Mouse (Mus musculus) forebrain, embryonic 16.5 days (tissue): Measurements from ENCODE around the gene Prdm10. TPM values are rescaled to one million over a fixed set of nuclear protein-coding genes. Genes with fewer than 3 reads are reported as not detected.

Experiments used
- ATAC-seq: fragments of 200-750 bp; cut with Nextera tagmentation; 2 replicates; pipeline ENCODE4 v1.8.0; 2017; ENCODE audit warnings: mild to moderate bottlenecking, moderate library complexity
- H3K27ac ChIP-seq: fragments of 300-500 bp; sonication (generic); 2 replicates; pipeline ENCODE4 v1.5.1; 2014; ENCODE audit warnings: low read length, control low read depth
- H3K27me3 ChIP-seq: fragments of 300-500 bp; sonication (generic); replicated peaks from 2 replicates; pipeline ENCODE4 v1.6.1; 2014; ENCODE audit warnings: low read length; ENCODE audit not compliant: control insufficient read depth, insufficient read depth
- H3K36me3 ChIP-seq: fragments of 300-500 bp; sonication (generic); 2 replicates; pipeline ENCODE4 v1.6.1; 2014; ENCODE audit not compliant: control insufficient read depth, insufficient read depth
- H3K4me1 ChIP-seq: fragments of 300-500 bp; sonication (generic); replicated peaks from 2 replicates; pipeline ENCODE4 v1.6.1; 2014; ENCODE audit warnings: low read length; ENCODE audit not compliant: control insufficient read depth, insufficient read depth
- H3K4me2 ChIP-seq: fragments of 300-500 bp; sonication (generic); 2 replicates; pipeline ENCODE4 v1.6.1; 2014; ENCODE audit warnings: mild to moderate bottlenecking, low read length, control low read depth
- H3K4me3 ChIP-seq: fragments of 300-500 bp; sonication (generic); replicated peaks from 2 replicates; pipeline ENCODE4 v1.5.1; 2014; ENCODE audit warnings: mild to moderate bottlenecking, low read length, control low read depth
- H3K9ac ChIP-seq: fragments of 300-500 bp; sonication (generic); replicated peaks from 2 replicates; pipeline ENCODE4 v1.6.1; 2014; ENCODE audit warnings: low read depth, low read length, control low read depth
- H3K9me3 ChIP-seq: fragments of 300-500 bp; sonication (generic); 2 replicates; pipeline ENCODE4 v1.6.1; 2016; ENCODE audit warnings: low read length; ENCODE audit not compliant: control insufficient read depth
- WGBS: fragments of 180-500 bp; shearing (Covaris S2); extraction: QIAGEN DNeasy Blood & Tissue Kit; methylation state at CpG from one replicate; pipeline ENCODE4 v1.1.7; 2014; 5-methylcytosine and 5-hydroxymethylcytosine counted together
- polyA plus RNA-seq: library from polyadenylated mRNA; unstranded; fragments of >200 nt; fragmentation: Nextera tagmentation; extraction: Ambion mirVana; gene quantifications from 2 replicates; pipeline ENCODE4 v1.2.1, GENCODE M21; 2015

Gene Prdm10
- polyA plus RNA-seq, 1 experiment from 2014 or later: 12.1 TPM

- no peaks in the 10 kb centered on the region for H3K4me1 ChIP-seq
- H3K4me2 ChIP-seq: no peak overlapping the region
- H3K36me3 ChIP-seq: no peaks in the 10 kb centered on the region
- no peak overlapping the region for H3K27ac ChIP-seq
- 73% methylated on average over 5 of the region's 5 CpGs for WGBS
- no peaks in the 10 kb centered on the region for H3K9me3 ChIP-seq
- H3K4me3 ChIP-seq: no peak overlapping the region
- H3K27me3 ChIP-seq: no peaks in the 10 kb centered on the region
- ATAC-seq: no peak
- no peak overlapping the region for H3K9ac ChIP-seq
Measured at GRCm38 (mm10) chr9:31243939-31244333, 36.4 kb upstream of the Prdm10 start.

GRCm38 (mm10) chr9:31245006-31245405, 35.3 kb upstream of the Prdm10 start:
- H3K9ac ChIP-seq: no peak overlapping the region
- WGBS: 94% methylated on average over 6 of the region's 6 CpGs
- H3K4me3 ChIP-seq: no peak overlapping the region
- no peaks in the 10 kb centered on the region for H3K27me3 ChIP-seq
- no peak overlapping the region for H3K27ac ChIP-seq
- H3K4me1 ChIP-seq: no peaks in the 10 kb centered on the region
- H3K4me2 ChIP-seq: no peak overlapping the region
- H3K9me3 ChIP-seq: no peaks in the 10 kb centered on the region
- no peaks in the 10 kb centered on the region for H3K36me3 ChIP-seq
- no peak for ATAC-seq

GRCm38 (mm10) chr9:31246421-31246820, 33.9 kb upstream of the Prdm10 start:
- H3K4me1 ChIP-seq: no peaks in the 10 kb centered on the region
- H3K4me3 ChIP-seq: no peak overlapping the region
- H3K27me3 ChIP-seq: no peaks in the 10 kb centered on the region
- no peak overlapping the region for H3K9ac ChIP-seq
- no peak for ATAC-seq
- H3K9me3 ChIP-seq: no peaks in the 10 kb centered on the region
- no peak overlapping the region for H3K4me2 ChIP-seq
- H3K27ac ChIP-seq: no peak overlapping the region
- WGBS: 68% methylated on average over 6 of the region's 6 CpGs
- no peaks in the 10 kb centered on the region for H3K36me3 ChIP-seq

GRCm38 (mm10) chr9:31247447-31248220, 32.7 kb upstream of the Prdm10 start:
- Histone ChIP-seq H3K27ac (no peak overlapping the region), H3K36me3 (no peaks in the 10 kb centered on the region), H3K9ac (no peak overlapping the region), H3K9me3 (no peaks in the 10 kb centered on the region), H3K27me3 (no peaks in the 10 kb centered on the region), H3K4me3 (no peak overlapping the region), H3K4me2 (no peak overlapping the region), H3K4me1 (no peaks in the 10 kb centered on the region)
- 77% methylated on average over 8 of the region's 8 CpGs for whole genome bisulfite sequencing
- no peak for ATAC-seq

GRCm38 (mm10) chr9:31252182-31252799, 28.0 kb upstream of the Prdm10 start:
- 81% methylated on average over 10 of the region's 10 CpGs for WGBS
- Histone ChIP-seq H3K4me2 (no peak overlapping the region), H3K4me1 (no peaks in the 10 kb centered on the region), H3K9ac (no peak overlapping the region), H3K36me3 (no peaks in the 10 kb centered on the region), H3K9me3 (no peaks in the 10 kb centered on the region), H3K4me3 (no peak overlapping the region), H3K27me3 (no peaks in the 10 kb centered on the region), H3K27ac (no peak overlapping the region)
- ATAC-seq: no peak

GRCm38 (mm10) chr9:31253311-31253734, 27.0 kb upstream of the Prdm10 start:
- no peak overlapping the region for H3K27ac ChIP-seq
- no peak overlapping the region for H3K4me3 ChIP-seq
- no peaks in the 10 kb centered on the region for H3K27me3 ChIP-seq
- H3K4me2 ChIP-seq: no peak overlapping the region
- no peak for ATAC-seq
- no peaks in the 10 kb centered on the region for H3K4me1 ChIP-seq
- H3K9me3 ChIP-seq: no peaks in the 10 kb centered on the region
- WGBS: 70% methylated on average over 10 of the region's 10 CpGs
- no peak overlapping the region for H3K9ac ChIP-seq
- no peaks in the 10 kb centered on the region for H3K36me3 ChIP-seq

- Histone ChIP-seq H3K4me2 (no peak overlapping the region), H3K36me3 (no peaks in the 10 kb centered on the region), H3K9ac (no peak overlapping the region), H3K27ac (no peak overlapping the region), H3K9me3 (no peaks in the 10 kb centered on the region), H3K4me1 (no peaks in the 10 kb centered on the region), H3K27me3 (no peaks in the 10 kb centered on the region), H3K4me3 (no peak overlapping the region)
- ATAC-seq: no peak
- 78% methylated on average over 11 of the region's 11 CpGs for WGBS
Measured at GRCm38 (mm10) chr9:31253866-31254696, 26.3 kb upstream of the Prdm10 start.

- Histone ChIP-seq H3K4me1 (no peaks in the 10 kb centered on the region), H3K4me3 (no peak overlapping the region), H3K4me2 (no peak overlapping the region), H3K27me3 (no peaks in the 10 kb centered on the region), H3K9ac (no peak overlapping the region), H3K9me3 (no peaks in the 10 kb centered on the region), H3K27ac (no peak overlapping the region), H3K36me3 (no peaks in the 10 kb centered on the region)
- ATAC-seq: no peak
- whole genome bisulfite sequencing: 96% methylated on average over 7 of the region's 7 CpGs
Measured at GRCm38 (mm10) chr9:31254697-31255004, 25.7 kb upstream of the Prdm10 start.

- WGBS: 34% methylated on average over 7 of the region's 7 CpGs
- Histone ChIP-seq H3K9ac (no peak overlapping the region), H3K4me1 (no peaks in the 10 kb centered on the region), H3K27me3 (no peaks in the 10 kb centered on the region), H3K4me2 (no peak overlapping the region), H3K4me3 (no peak overlapping the region), H3K36me3 (no peaks in the 10 kb centered on the region), H3K27ac (no peak overlapping the region), H3K9me3 (no peaks in the 10 kb centered on the region)
- no peak for ATAC-seq
Measured at GRCm38 (mm10) chr9:31255953-31256352, 24.4 kb upstream of the Prdm10 start.
